Mouse (Mus musculus): ENCODE measurements around the gene Ipo11.

DNA sequence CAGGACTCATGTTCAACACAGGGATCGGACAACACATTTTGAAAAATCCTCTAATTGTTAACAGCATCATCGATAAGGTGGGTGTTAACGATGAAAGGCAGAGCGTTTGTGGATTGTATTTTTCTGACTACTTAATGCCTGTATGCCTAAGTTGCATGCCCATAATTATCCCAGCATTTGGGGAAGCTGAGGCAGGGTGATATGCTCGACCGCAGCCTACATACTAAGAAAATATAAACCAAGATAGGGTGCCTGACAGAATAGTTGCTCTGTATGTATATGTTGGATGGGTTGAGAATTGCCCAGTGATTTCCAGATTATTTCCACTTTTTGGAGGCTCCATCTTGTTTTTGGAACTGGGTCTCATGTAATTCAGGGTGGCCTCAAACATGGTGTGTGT, 10.8 kb upstream of the Ipo11 start:
- TF ChIP-seq CTCF (IDR thresholded peaks at IDR 0.05; ENCODE audit: low read depth) (no peak), EP300 (IDR thresholded peaks at IDR 0.05; ENCODE audit: low read depth) (no peak)
